13 mouse cellular contexts compared by ENCODE assay signal in genomic region chr5:36426404-36426803, GRCm38 (mm10). TPM values are rescaled to one million over a fixed set of nuclear protein-coding genes. Genes with fewer than 3 reads are reported as not detected.
DNase-seq lines count a peak whose midpoint lies in the region; TF ChIP-seq lines count a peak whose summit lies in the region.
"Had no signal": no experiment of that assay in that cellular context is flagged by ENCODE, and none has a peak within 500 bp of the region (broad histone marks: within the 10 kb centered on the region; RNA-seq: fewer than 3 reads in every experiment).

No protein-coding gene starts in this region.

- no peak overlapping the region for H3K27ac ChIP-seq in kidney, adult 2 months (ENCODE audit: insufficient read depth, low read depth, low read length)
- H3K27ac ChIP-seq: hindbrain, postnatal 0 days; limb, embryonic 13.5 days had no signal

- no peak overlapping the region for H3K4me3 ChIP-seq in kidney, adult 2 months (ENCODE audit: insufficient read depth, low read depth, low read length)
- H3K4me3 ChIP-seq: limb, embryonic 13.5 days had no signal

- DNase-seq in frontal cortex, postnatal 36 days (ENCODE audit: low spot score in 2 of 2), result peak; percentile 55 to 65
- DNase-seq in frontal cortex, postnatal 10 days (ENCODE audit: low spot score in 2 of 2), result no peak
- peak; percentile 87 for DNase-seq in kidney, adult 2 months
- DNase-seq in layer of hippocampus, adult 8-10 months (ENCODE audit: low spot score in 2 of 2), result peak; percentile 58 to 74
- DNase-seq in right cerebral cortex, postnatal 10 days (ENCODE audit: low spot score in 2 of 2), result peak; percentile 60 to 68
- DNase-seq in adrenal gland, postnatal 36 days, result no peak
- DNase-seq in lung, postnatal 36 days, result no peak
- DNase-seq: adrenal gland, adult 2 months; embryo, embryonic 11 days; gastrocnemius, postnatal 14 days; lung, adult 2 months had no signal

- no peaks in the 10 kb centered on the region for H3K36me3 ChIP-seq in kidney, adult 2 months (ENCODE audit: control insufficient read depth, insufficient read depth, low read length)
- H3K36me3 ChIP-seq: limb, embryonic 13.5 days had no signal

- 42% methylated on average over 5 of the region's 5 CpGs for WGBS in kidney, adult 2 months

- no peaks in the 10 kb centered on the region for H3K27me3 ChIP-seq in kidney, adult 2 months (replicated peaks; ENCODE audit: control insufficient read depth, insufficient read depth, low read length)
- H3K27me3 ChIP-seq: limb, embryonic 13.5 days had no signal

- peaks cover 9% of the 10 kb centered on the region; the same call in 1 of the 2 replicates for H3K4me1 ChIP-seq in kidney, adult 2 months (ENCODE audit: control insufficient read depth, insufficient read depth, low read length)

- TF ChIP-seq CTCF in kidney, adult 2 months (conservative IDR thresholded peaks at IDR 0.05; ENCODE audit: insufficient read depth, insufficient read length, low read depth, low read length), result no peak

- TF ChIP-seq POLR2A in kidney, adult 2 months (IDR thresholded peaks at IDR 0.05; ENCODE audit: low read depth, low read length), result no peak

RNA-seq across cellular contexts. Expression of gene Sorcs2, which starts 28.5 kb away (rescaled TPM):
- 1.9 and 2.3 TPM in 2 replicates for polyA plus RNA-seq in kidney, adult 2 months (2012; rRNA removed)
- 10 to 100 TPM; 46.9 to 54.4 (median 48.9) TPM for total RNA-seq in layer of hippocampus, adult 8-10 months (2022)
- 10 to 100 TPM; 13.9 to 24.5 TPM for total RNA-seq in adrenal gland, postnatal 36 days (2021)

RNA-seq across cellular contexts. Expression of gene Grpel1, which starts 38.4 kb away (rescaled TPM):
- 30.5 and 38.4 TPM in 2 replicates for polyA plus RNA-seq in kidney, adult 2 months (2012; rRNA removed)
- 10 to 100 TPM; 20.7 to 22.7 (median 21.3) TPM for total RNA-seq in layer of hippocampus, adult 8-10 months (2022)
- 10 to 100 TPM; 76.8 to 79.5 TPM for total RNA-seq in adrenal gland, postnatal 36 days (2021)

RNA-seq across cellular contexts. Expression of gene Tada2b, which starts 57.7 kb away (rescaled TPM):
- 17.0 and 18.7 TPM in 2 replicates for polyA plus RNA-seq in kidney, adult 2 months (2012; rRNA removed)
- 10 to 100 TPM; 35.2 to 37.2 (median 36.3) TPM for total RNA-seq in layer of hippocampus, adult 8-10 months (2022)
- 10 to 100 TPM; 33.7 to 40.7 TPM for total RNA-seq in adrenal gland, postnatal 36 days (2021)

RNA-seq across cellular contexts. Expression of gene Ccdc96, which starts 58.0 kb away (rescaled TPM):
- polyA plus RNA-seq in kidney, adult 2 months (2012; rRNA removed), result 0.26 and 0.28 TPM in 2 replicates
- total RNA-seq in layer of hippocampus, adult 8-10 months (2022), result 1 to 10 TPM in 3 of 4 experiments, under 1 TPM in 1; 0.87 to 1.7 (median 1.2) TPM
- under 1 TPM; 0.33 to 0.46 TPM for total RNA-seq in adrenal gland, postnatal 36 days (2021)
- polyA plus RNA-seq: adrenal gland, adult 2 months had no signal

Comparison
In these comparisons a context has a peak if more than half of its experiments do, and no peak if none do; other contexts are left out.
1. DNase-seq: peak in frontal cortex, postnatal 36 days (2 of 2), kidney, adult 2 months (single experiment), layer of hippocampus, adult 8-10 months (2 of 2) and right cerebral cortex, postnatal 10 days (2 of 2); none in frontal cortex, postnatal 10 days (0 of 2), adrenal gland, postnatal 36 days (0 of 2) and lung, postnatal 36 days (single experiment).